In genomic region chrX:141873597-141873996, GRCm38 (mm10) we compare ENCODE assay signal across 25 mouse cellular contexts. TPM values are rescaled to one million over a fixed set of nuclear protein-coding genes. Genes with fewer than 3 reads are reported as not detected.
"Had no signal": no experiment of that assay in that cellular context is flagged by ENCODE, and none has a peak within 500 bp of the region (broad histone marks: within the 10 kb centered on the region; RNA-seq: fewer than 3 reads in every experiment).

No protein-coding gene starts in this region.

- H3K9me3 ChIP-seq: neural tube, embryonic 13.5 days; neural tube, embryonic 15.5 days had no signal

- H3K9ac ChIP-seq: liver, embryonic 14.5 days; lung, embryonic 14.5 days; neural tube, embryonic 13.5 days; neural tube, embryonic 15.5 days had no signal

- H3K27ac ChIP-seq: liver, embryonic 14.5 days; neural tube, embryonic 13.5 days; neural tube, embryonic 15.5 days had no signal

- H3K4me1 ChIP-seq: neural tube, embryonic 13.5 days; neural tube, embryonic 15.5 days had no signal

- H3K36me3 ChIP-seq: neural tube, embryonic 13.5 days; neural tube, embryonic 15.5 days had no signal

- H3K4me2 ChIP-seq: lung, embryonic 14.5 days; neural tube, embryonic 13.5 days; neural tube, embryonic 15.5 days had no signal

- DNase-seq: lung, adult 18-20 months; lung, embryonic 14.5 days; lung, postnatal 10 days; lung, postnatal 4 days; midbrain, embryonic 14.5 days; right cerebral cortex, adult 18-20 months; right cerebral cortex, postnatal 25 days; right cerebral cortex, postnatal 4 days; spleen, adult 18-20 months; thymus, adult 18-20 months; thymus, postnatal 14 days; thymus, postnatal 36 days had no signal

- H3K4me3 ChIP-seq: myocyte; neural tube, embryonic 13.5 days; neural tube, embryonic 15.5 days had no signal

RNA-seq across cellular contexts. Expression of gene Gm15294, which starts 1.4 kb away (rescaled TPM):
- total RNA-seq: megakaryocyte, adult 5-6 weeks; megakaryocyte-erythroid progenitor cell, adult 5-6 weeks had no signal
- polyA plus RNA-seq: liver, embryonic 14.5 days; liver, embryonic 16.5 days; lung, embryonic 16.5 days; midbrain, embryonic 14.5 days; myocyte; neural tube, embryonic 11.5 days; neural tube, embryonic 13.5 days; neural tube, embryonic 15.5 days; small intestine, adult 2 months; stomach, embryonic 14.5 days; stomach, embryonic 16.5 days; thymus, postnatal 0 days had no signal
